Mouse (Mus musculus): ENCODE measurements at regions not wholly inside any gene's neighbourhood (a gene's known extent, or its start where the extent isn't known, plus 50 kb on each side); places are given as distances from the start of the nearest gene placed in this dataset.

GRCm38 (mm10) chr10:118952756-118953155 is 82.7 kb upstream of the Dyrk2 start:
- TF ChIP-seq CTCF (IDR thresholded peaks at IDR 0.05; ENCODE audit: extremely low read depth, insufficient read depth, insufficient read length, insufficient replicate concordance) (no peak), POLR2A (IDR thresholded peaks at IDR 0.05; ENCODE audit: low read depth, low read length) (no peak)
